Mouse (Mus musculus): ENCODE data around the gene Gm20826.
"Not testable (repeated sequence)": the region's sequence is repeated elsewhere in the genome, so short reads cannot be mapped to it uniquely, and the experiment has no call there.

Gm20826 gene

DNA sequence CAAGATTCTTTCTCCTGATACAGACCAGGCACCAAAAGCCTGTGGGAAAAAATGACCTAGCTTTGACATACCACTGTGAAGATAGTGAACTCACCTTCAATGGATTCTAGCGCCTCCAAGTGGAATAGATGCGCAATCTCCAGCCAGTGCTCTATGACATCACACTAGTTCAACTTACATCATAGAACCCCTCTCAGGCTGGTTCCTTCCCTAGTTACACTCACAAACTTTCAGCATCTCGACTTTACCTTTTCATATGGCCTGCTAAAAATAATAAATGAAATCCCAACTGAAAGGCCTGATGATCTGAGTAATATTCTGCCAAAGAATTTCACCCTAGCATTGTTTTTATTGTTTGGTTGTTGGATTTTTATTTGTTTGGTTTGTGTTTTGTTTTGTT, at the start of gene Gm20826:
TSS of gene Gm20826 (minus strand) at position 101 of the 400 bp plus-strand sequence.
- not testable (repeated sequence) for DNase-seq

Measured in kidney, postnatal 10 days (tissue).